Mouse (Mus musculus) kidney, embryonic 15.5 days (tissue): ENCODE measurements around the gene Acsm2. TPM values are rescaled to one million over a fixed set of nuclear protein-coding genes. Genes with fewer than 3 reads are reported as not detected.

Experiments used
- ATAC-seq: fragments of 200-750 bp; cut with Nextera tagmentation; replicated peaks from 2 replicates; pipeline ENCODE4 v1.8.0; 2017; ENCODE audit warnings: moderate TSS enrichment; ENCODE audit not compliant: low FRiP score
- H3K27ac ChIP-seq: fragments of 300-500 bp; sonication (generic); 2 replicates; pipeline ENCODE4 v1.5.1; 2015; ENCODE audit warnings: mild to moderate bottlenecking, inconsistent platforms
- H3K27me3 ChIP-seq: fragments of 300-500 bp; sonication (generic); 2 replicates; pipeline ENCODE4 v1.6.1; 2015; ENCODE audit warnings: inconsistent platforms
- H3K36me3 ChIP-seq: fragments of 300-500 bp; sonication (generic); 2 replicates; pipeline ENCODE4 v1.6.1; 2015; ENCODE audit warnings: inconsistent platforms
- H3K4me1 ChIP-seq: fragments of 300-500 bp; sonication (generic); 2 replicates; pipeline ENCODE4 v1.6.1; 2015; ENCODE audit warnings: inconsistent platforms
- H3K4me2 ChIP-seq: fragments of 300-500 bp; sonication (generic); 2 replicates; pipeline ENCODE4 v1.6.1; 2015; ENCODE audit warnings: moderate library complexity, mild to moderate bottlenecking, inconsistent platforms
- H3K4me3 ChIP-seq: fragments of 300-500 bp; sonication (generic); replicated peaks from 2 replicates; pipeline ENCODE4 v1.5.1; 2015; ENCODE audit warnings: mild to moderate bottlenecking, inconsistent platforms
- H3K9ac ChIP-seq: fragments of 300-500 bp; sonication (generic); 2 replicates; pipeline ENCODE4 v1.6.1; 2015; ENCODE audit warnings: mild to moderate bottlenecking, inconsistent platforms
- H3K9me3 ChIP-seq: fragments of 300-500 bp; sonication (generic); replicated peaks from 2 replicates; pipeline ENCODE4 v1.6.1; 2016; ENCODE audit warnings: inconsistent platforms
- WGBS: fragments of 180-500 bp; shearing (Covaris S2); methylation state at CpG from one replicate; pipeline ENCODE4 v1.1.7; 2015; ENCODE audit warnings: mixed read lengths; 5-methylcytosine and 5-hydroxymethylcytosine counted together
- polyA plus RNA-seq: library from polyadenylated mRNA; unstranded; fragments of >200 nt; fragmentation: Nextera tagmentation; extraction: Ambion mirVana; gene quantifications from 2 replicates; pipeline ENCODE4 v1.2.1, GENCODE M21; 2015

The Acsm2 gene
- polyA plus RNA-seq, 1 experiment from 2014 or later, result 26.0 TPM

DNA sequence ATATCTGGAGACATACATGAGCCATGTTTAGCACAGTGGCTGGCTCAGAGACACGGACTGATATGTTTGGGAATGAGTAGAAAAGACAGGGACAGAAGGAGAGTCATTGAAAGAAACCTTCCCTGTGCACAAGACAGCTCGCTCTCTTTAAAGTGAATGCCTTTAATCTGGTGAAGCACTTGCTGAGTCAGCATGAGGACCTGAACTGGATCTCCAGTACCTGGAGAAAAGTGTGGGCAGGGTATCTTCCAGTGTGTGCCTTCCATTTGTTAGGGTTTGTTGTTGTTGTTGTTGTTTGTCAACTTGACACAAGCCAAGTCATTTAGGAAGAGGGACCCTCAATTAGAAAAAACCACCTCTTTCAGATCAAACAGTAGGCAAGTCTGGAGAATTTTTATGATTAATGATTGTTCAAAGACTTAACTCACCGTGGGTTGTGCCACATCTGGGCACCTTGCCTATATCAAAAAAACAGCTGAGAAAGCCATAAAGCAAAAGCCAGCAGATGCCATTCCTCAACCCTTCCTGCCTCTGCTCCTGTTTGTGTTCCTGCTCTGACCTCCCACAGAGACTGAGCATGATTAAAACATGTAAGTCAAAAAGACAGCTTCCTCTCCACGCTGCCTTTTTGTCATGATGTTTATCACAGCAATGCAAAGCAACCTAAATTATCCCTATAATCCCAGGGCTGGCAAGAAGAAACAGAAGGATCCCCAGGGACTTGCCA is 64.2 kb downstream of the Acsm2 start:
- H3K4me2 ChIP-seq, result no peak overlapping the region

DNA sequence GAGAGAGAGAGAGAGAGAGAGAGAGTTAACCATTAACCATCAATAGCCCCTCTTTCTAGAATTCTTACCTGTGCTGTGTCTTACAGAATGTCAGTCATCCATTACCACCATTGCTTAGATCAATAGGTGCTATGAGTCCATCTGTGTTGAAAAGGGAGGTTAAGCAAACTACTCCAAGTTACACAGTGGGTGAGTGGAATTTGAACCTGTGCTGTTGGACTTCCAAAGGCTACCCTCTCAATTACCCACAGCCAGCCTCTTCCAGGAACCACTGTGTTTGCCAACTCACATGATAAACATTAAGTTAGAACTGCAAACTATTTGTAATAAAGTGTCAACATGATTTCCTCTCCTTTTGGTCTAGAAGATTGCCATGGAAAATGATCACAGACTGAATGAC is 66.0 kb downstream of the Acsm2 start:
- Histone ChIP-seq H3K9me3 (no peaks in the 10 kb centered on the region), H3K36me3 (no peaks in the 10 kb centered on the region), H3K9ac (no peak overlapping the region), H3K4me3 (no peak overlapping the region), H3K27me3 (no peaks in the 10 kb centered on the region), H3K27ac (no peak overlapping the region), H3K4me2 (no peak overlapping the region), H3K4me1 (no peaks in the 10 kb centered on the region)
- ATAC-seq, result no peak

More for the DNA sequence above, 64.2 kb downstream of the Acsm2 start:
- H3K4me3 ChIP-seq, result no peak overlapping the region
- no peaks in the 10 kb centered on the region for H3K4me1 ChIP-seq
- no peak overlapping the region for H3K9ac ChIP-seq
- ATAC-seq, result no peak
- H3K9me3 ChIP-seq, result no peaks in the 10 kb centered on the region
- no peaks in the 10 kb centered on the region for H3K27me3 ChIP-seq
- H3K27ac ChIP-seq, result no peak overlapping the region
- WGBS, result 47% methylated on average over 4 of the region's 4 CpGs
- H3K36me3 ChIP-seq, result no peaks in the 10 kb centered on the region

DNA sequence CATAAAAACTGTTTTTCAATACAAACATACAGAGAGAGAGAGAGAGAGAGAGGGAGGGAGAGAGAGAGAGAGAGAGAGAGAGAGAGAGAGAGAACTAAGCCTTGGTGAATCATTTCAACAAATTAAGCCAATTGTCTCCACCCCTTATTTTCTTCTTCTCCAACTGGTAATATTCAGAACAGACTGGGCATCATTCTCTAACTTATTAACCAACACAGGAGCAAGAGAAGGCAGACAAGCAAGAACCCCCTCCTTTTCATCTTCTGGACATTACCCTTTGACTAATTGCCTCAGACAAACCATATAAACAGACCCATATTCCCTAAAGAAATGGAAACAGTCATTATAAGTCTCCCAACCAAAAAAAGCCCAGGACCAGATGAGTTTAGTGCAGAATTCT is 84.6 kb downstream of the Acsm2 start:
- no peaks in the 10 kb centered on the region for H3K27me3 ChIP-seq
- H3K4me2 ChIP-seq, result no peak overlapping the region
- no peak overlapping the region for H3K27ac ChIP-seq
- H3K36me3 ChIP-seq, result no peaks in the 10 kb centered on the region
- no peaks in the 10 kb centered on the region for H3K4me1 ChIP-seq
- ATAC-seq, result no peak
- H3K9me3 ChIP-seq, result no peaks in the 10 kb centered on the region
- no peak overlapping the region for H3K9ac ChIP-seq
- no peak overlapping the region for H3K4me3 ChIP-seq

DNA sequence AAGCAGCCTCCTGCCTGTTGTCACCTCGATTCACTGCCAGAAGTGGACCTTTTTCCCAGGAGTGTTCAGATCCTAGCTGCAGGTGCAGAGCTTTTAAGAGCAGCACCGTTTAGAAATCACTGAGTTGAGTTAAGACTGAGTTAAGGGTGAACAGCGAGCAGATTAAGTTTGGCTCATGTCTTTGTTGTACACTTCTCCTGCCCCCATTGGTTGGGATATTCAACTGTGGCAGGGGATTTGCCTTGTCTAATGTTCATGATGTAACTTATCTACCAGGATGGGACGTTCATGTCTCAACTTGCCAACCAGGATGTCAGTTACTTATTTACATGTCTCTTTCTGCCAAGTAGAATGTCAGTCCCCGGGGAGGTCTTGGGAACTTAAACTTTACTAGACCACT is 88.2 kb downstream of the Acsm2 start:
- Histone ChIP-seq H3K4me1 (no peaks in the 10 kb centered on the region), H3K36me3 (no peaks in the 10 kb centered on the region), H3K4me2 (no peak overlapping the region), H3K4me3 (peak overlapping the region; percentile 13), H3K9me3 (no peaks in the 10 kb centered on the region), H3K27me3 (no peaks in the 10 kb centered on the region), H3K9ac (no peak overlapping the region), H3K27ac (0 out of 2 replicates have a peak overlapping the region, but pooled peaks have one; percentile 24)
- WGBS, result 74% methylated on average over 5 of the region's 5 CpGs
- ATAC-seq, result 0 out of 2 replicates have a peak, but pooled peaks have one; percentile 56

Other genes with a start within 250 kb of the Acsm2 start
- gene Gp2, start 95.1 kb upstream of the Acsm2 start, polyA plus RNA-seq, result 0.14 TPM in 1 of 2 replicates, not detected in the other
- 3.5 and 4.6 TPM in 2 replicates for gene Umod, start 75.1 kb upstream of the Acsm2 start, polyA plus RNA-seq
- 0.64 and 1.0 TPM in 2 replicates for gene Acsm5, start 34.9 kb upstream of the Acsm2 start, polyA plus RNA-seq
- gene Pdilt, start 30.9 kb upstream of the Acsm2 start, polyA plus RNA-seq, result 0.06 and 0.10 TPM in 2 replicates
- gene Acsm1, start 52.7 kb downstream of the Acsm2 start, polyA plus RNA-seq, result 2.1 and 2.6 TPM in 2 replicates
- not detected in 2 replicates for gene Acsm4, start 135.7 kb downstream of the Acsm2 start, polyA plus RNA-seq
- 77.0 and 80.1 TPM in 2 replicates for gene Thumpd1, start 166.5 kb downstream of the Acsm2 start, polyA plus RNA-seq
- gene Acsm3, start 206.6 kb downstream of the Acsm2 start, polyA plus RNA-seq, result 0.61 and 1.3 TPM in 2 replicates
- 21.1 and 29.9 TPM in 2 replicates for gene Rexo5, start 239.7 kb downstream of the Acsm2 start, polyA plus RNA-seq
- gene Eri2, start 239.7 kb downstream of the Acsm2 start, polyA plus RNA-seq, result 24.8 and 26.1 TPM in 2 replicates